Comparison of ENCODE assay signal across 8 mouse cellular contexts in the genomic region with DNA sequence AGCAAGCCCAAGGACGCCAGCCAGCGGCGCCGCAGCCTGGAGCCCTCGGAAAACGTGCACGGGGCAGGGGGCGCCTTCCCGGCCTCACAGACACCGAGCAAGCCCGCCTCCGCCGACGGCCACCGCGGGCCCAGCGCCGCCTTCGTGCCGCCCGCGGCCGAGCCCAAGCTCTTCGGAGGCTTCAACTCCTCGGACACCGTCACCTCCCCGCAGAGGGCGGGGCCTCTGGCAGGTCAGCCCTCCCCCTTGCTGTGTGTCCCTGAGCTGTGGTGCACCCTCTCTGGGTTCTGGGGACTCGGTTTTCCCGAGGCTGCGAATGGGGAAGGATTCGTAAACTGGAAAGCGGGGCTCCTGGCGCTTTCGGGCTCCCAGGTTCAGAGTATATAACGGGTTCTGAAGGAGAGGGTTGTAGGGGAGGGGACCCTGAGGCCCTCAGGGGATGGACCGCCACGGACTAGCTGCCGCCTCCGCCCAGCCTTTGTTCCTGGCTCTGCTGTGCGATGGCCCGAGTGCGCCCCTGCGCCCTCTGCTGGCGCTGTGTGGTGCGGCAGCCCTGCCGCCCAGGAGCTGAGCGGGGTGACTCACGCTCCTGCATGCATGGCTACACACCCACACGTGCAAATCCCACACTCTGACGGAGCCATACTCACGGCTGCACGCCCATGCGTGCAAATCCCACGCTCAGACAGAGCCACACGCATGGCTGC. TPM values are rescaled to one million over a fixed set of nuclear protein-coding genes. Genes with fewer than 3 reads are reported as not detected.
DNase-seq lines count a peak whose midpoint lies in the region; ATAC-seq and TF ChIP-seq lines count a peak whose summit lies in the region.

No protein-coding gene starts in this region.

- no peak for TF ChIP-seq EP300 in lung, postnatal 0 days (IDR thresholded peaks at IDR 0.05)

- no peaks in the 10 kb centered on the region for H3K9me3 ChIP-seq in hindbrain, embryonic 12.5 days (replicated peaks)
- no peaks in the 10 kb centered on the region for H3K9me3 ChIP-seq in lung, postnatal 0 days (ENCODE audit: low read length)

- peak; percentile 88 for DNase-seq in NIH3T3 (ENCODE audit: low read depth)
- DNase-seq in cerebellum, postnatal 10 days = peak; percentile 96
- peak; percentile 88 to 92 for DNase-seq in frontal cortex, postnatal 10 days (ENCODE audit: low spot score in 2 of 2)
- DNase-seq in layer of hippocampus, postnatal 10 days (ENCODE audit: low spot score in 2 of 2) = peak; percentile 95 to 97
- peak; percentile 93 for DNase-seq in lung, postnatal 0 days (ENCODE audit: low spot score)
- DNase-seq in ovary, postnatal 10 days (ENCODE audit: low spot score) = peak; percentile 92
- DNase-seq in thymus, postnatal 0 days (ENCODE audit: low spot score) = peak; percentile 83

- ATAC-seq in hindbrain, embryonic 12.5 days (ENCODE audit: low FRiP score) = peak; percentile 85
- peak; percentile 93 for ATAC-seq in lung, postnatal 0 days

- no peaks in the 10 kb centered on the region for H3K27me3 ChIP-seq in hindbrain, embryonic 12.5 days
- H3K27me3 ChIP-seq in lung, postnatal 0 days (replicated peaks; ENCODE audit: insufficient read depth, low read length) = no peaks in the 10 kb centered on the region

- 1% methylated on average over 56 of the region's 56 CpGs for WGBS in hindbrain, embryonic 12.5 days
- 1% methylated on average over 47 of the region's 56 CpGs for WGBS in lung, postnatal 0 days

- H3K4me3 ChIP-seq in hindbrain, embryonic 12.5 days = peak overlapping the region; percentile 25
- H3K4me3 ChIP-seq in lung, postnatal 0 days (ENCODE audit: low read depth, low read length) = peak overlapping the region; percentile 25

- peak overlapping the region; percentile 85 for H3K27ac ChIP-seq in hindbrain, embryonic 12.5 days
- peak overlapping the region; percentile 15; the same call in 1 of the 2 replicates for H3K27ac ChIP-seq in lung, postnatal 0 days (ENCODE audit: low read length)

- H3K4me2 ChIP-seq in hindbrain, embryonic 12.5 days (replicated peaks) = peak overlapping the region; percentile 49
- H3K4me2 ChIP-seq in lung, postnatal 0 days (replicated peaks; ENCODE audit: low read depth, low read length) = peak overlapping the region; percentile 57

- H3K36me3 ChIP-seq in hindbrain, embryonic 12.5 days = peaks cover 13% of the 10 kb centered on the region
- H3K36me3 ChIP-seq in lung, postnatal 0 days (ENCODE audit: insufficient read depth, low read length) = no peaks in the 10 kb centered on the region; the same call in 1 of the 2 replicates

- peak overlapping the region; percentile 62 for H3K9ac ChIP-seq in hindbrain, embryonic 12.5 days
- H3K9ac ChIP-seq in lung, postnatal 0 days (replicated peaks; ENCODE audit: low read depth) = peak overlapping the region; percentile 38; the same call in 1 of the 2 replicates

- peak; percentile 100 for TF ChIP-seq CTCF in lung, postnatal 0 days (IDR thresholded peaks at IDR 0.05)

- H3K4me1 ChIP-seq in hindbrain, embryonic 12.5 days = peaks cover 47% of the 10 kb centered on the region
- no peaks in the 10 kb centered on the region; the same call in 1 of the 2 replicates for H3K4me1 ChIP-seq in lung, postnatal 0 days (ENCODE audit: insufficient read depth, low read depth, low read length)

RNA-seq across cellular contexts. Expression of a gene that starts 39.0 kb away (rescaled TPM):
- polyA plus RNA-seq in hindbrain, embryonic 12.5 days (2016; fragmentation: Nextera tagmentation; extraction: Ambion mirVana) = 33.6 and 35.1 TPM in 2 replicates
- 100 to 1,000 TPM in 1 of 2 experiments, 10 to 100 TPM in 1; 92.7 to 101 TPM for total RNA-seq in layer of hippocampus, postnatal 10 days (2021)
- 16.4 and 18.2 TPM in 2 replicates for polyA plus RNA-seq in lung, postnatal 0 days (2015; fragmentation: Nextera tagmentation; extraction: Ambion mirVana)
- 5.3 and 5.9 TPM in 2 replicates for polyA plus RNA-seq in thymus, postnatal 0 days (2015; fragmentation: Nextera tagmentation; extraction: Ambion mirVana)

Comparison
In these comparisons a context has a peak if more than half of its experiments do, and no peak if none do; other contexts are left out.
1. Peak in every context shown above with its lines: DNase-seq, ATAC-seq, H3K4me3 ChIP-seq and H3K27ac ChIP-seq.